In genomic region chr5:65653786-65654185, GRCm38 (mm10) we compare ENCODE assay signal across 22 mouse cellular contexts. TPM values are rescaled to one million over a fixed set of nuclear protein-coding genes. Genes with fewer than 3 reads are reported as not detected.
DNase-seq lines count a peak whose midpoint lies in the region; ATAC-seq lines count a peak whose summit lies in the region.
"Had no signal": no experiment of that assay in that cellular context is flagged by ENCODE, and none has a peak within 500 bp of the region (broad histone marks: within the 10 kb centered on the region; RNA-seq: fewer than 3 reads in every experiment).

No protein-coding gene starts in this region.

- peak; percentile 16 for DNase-seq in CD4-positive, CD25-positive, alpha-beta regulatory T cell, adult 2 months (ENCODE audit: low read depth, low spot score)
- DNase-seq in thymus, postnatal 14 days, result peak; percentile 16
- DNase-seq in thymus, postnatal 10 days (ENCODE audit: low spot score in 2 of 2), result no peak
- peak; percentile 62 for DNase-seq in naive thymus-derived CD4-positive, alpha-beta T cell, adult 2 months (ENCODE audit: low read depth)
- no peak for DNase-seq in forebrain, embryonic 11.5 days (ENCODE audit: low spot score)
- no peak for DNase-seq in gastrocnemius, postnatal 36 days
- DNase-seq: adrenal gland, adult 8-10 months; adrenal gland, postnatal 36 days; B cell, adult 2 months; cerebellum, adult 18-20 months; cerebellum, adult 9-10 months; cerebellum, postnatal 14 days; gastrocnemius, postnatal 10 days; heart, adult 11 months had no signal

- H3K4me1 ChIP-seq in forebrain, embryonic 16.5 days (replicated peaks; ENCODE audit: control insufficient read depth, insufficient read depth, low read length), result no peaks in the 10 kb centered on the region
- H3K4me1 ChIP-seq in forebrain, embryonic 11.5 days (replicated peaks; ENCODE audit: control insufficient read depth, insufficient read depth, low read length), result no peaks in the 10 kb centered on the region
- H3K4me1 ChIP-seq: forebrain, embryonic 10.5 days; hindbrain, embryonic 12.5 days; hindbrain, embryonic 15.5 days had no signal

- H3K9me3 ChIP-seq in forebrain, embryonic 16.5 days (ENCODE audit: control insufficient read depth, low read length), result no peaks in the 10 kb centered on the region
- no peaks in the 10 kb centered on the region for H3K9me3 ChIP-seq in forebrain, embryonic 11.5 days (ENCODE audit: control insufficient read depth, low read length)
- H3K9me3 ChIP-seq: forebrain, embryonic 10.5 days; hindbrain, embryonic 12.5 days; hindbrain, embryonic 15.5 days had no signal

- H3K27me3 ChIP-seq in forebrain, embryonic 16.5 days (replicated peaks; ENCODE audit: control insufficient read depth, insufficient read depth, low read length), result no peaks in the 10 kb centered on the region
- no peaks in the 10 kb centered on the region for H3K27me3 ChIP-seq in forebrain, embryonic 11.5 days (ENCODE audit: control insufficient read depth, insufficient read depth, low read length)
- H3K27me3 ChIP-seq: hindbrain, embryonic 12.5 days; hindbrain, embryonic 15.5 days had no signal

- H3K36me3 ChIP-seq in forebrain, embryonic 16.5 days (ENCODE audit: control insufficient read depth, insufficient read depth), result peaks cover 21% of the 10 kb centered on the region
- peaks cover 2% of the 10 kb centered on the region; the same call in 1 of the 2 replicates for H3K36me3 ChIP-seq in forebrain, embryonic 11.5 days (ENCODE audit: control insufficient read depth, insufficient read depth, low read length)

- WGBS in forebrain, embryonic 16.5 days, result 98% methylated on average over 5 of the region's 5 CpGs
- WGBS in forebrain, embryonic 11.5 days, result 94% methylated on average over 5 of the region's 5 CpGs

- intact Hi-C loops in gastrocnemius, postnatal 36 days (cut with DNase I), result loop anchor here (5.0 kb wide), 1 partner anchor 44 kb away; the partner anchor contains the start of gene Pds5a

- no peak for ATAC-seq in CD4-positive, CD25-positive, alpha-beta regulatory T cell, adult 4 months
- no peak for ATAC-seq in forebrain, embryonic 16.5 days
- no peak for ATAC-seq in forebrain, embryonic 11.5 days (replicated peaks; ENCODE audit: low FRiP score)
- ATAC-seq: activated CD4-positive, CD25-positive, alpha-beta regulatory T cell, adult 4 months; forebrain, embryonic 14.5 days had no signal

- H3K4me2 ChIP-seq in forebrain, embryonic 16.5 days (ENCODE audit: low read length), result no peak overlapping the region
- H3K4me2 ChIP-seq in forebrain, embryonic 11.5 days (ENCODE audit: low read depth, low read length, severe bottlenecking), result no peak overlapping the region
- H3K4me2 ChIP-seq: heart, embryonic 11.5 days; hindbrain, embryonic 12.5 days; hindbrain, embryonic 15.5 days had no signal

- no peak overlapping the region for H3K27ac ChIP-seq in forebrain, embryonic 16.5 days (ENCODE audit: low read length)
- no peak overlapping the region for H3K27ac ChIP-seq in forebrain, embryonic 11.5 days (ENCODE audit: low read depth, low read length)
- H3K27ac ChIP-seq: forebrain, embryonic 10.5 days; hindbrain, embryonic 12.5 days; hindbrain, embryonic 15.5 days had no signal

- H3K4me3 ChIP-seq in forebrain, embryonic 16.5 days (replicated peaks; ENCODE audit: low read length), result no peak overlapping the region
- no peak overlapping the region for H3K4me3 ChIP-seq in forebrain, embryonic 11.5 days (ENCODE audit: low read depth, low read length)
- H3K4me3 ChIP-seq: forebrain, embryonic 10.5 days; hindbrain, embryonic 12.5 days; hindbrain, embryonic 15.5 days had no signal

- H3K9ac ChIP-seq in forebrain, embryonic 16.5 days (replicated peaks; ENCODE audit: low read depth, low read length), result no peak overlapping the region
- H3K9ac ChIP-seq in forebrain, embryonic 11.5 days (ENCODE audit: low read length), result no peak overlapping the region
- H3K9ac ChIP-seq: hindbrain, embryonic 12.5 days; hindbrain, embryonic 15.5 days had no signal

RNA-seq across cellular contexts. Expression of gene Pds5a, which starts 44.3 kb away (rescaled TPM):
- polyA plus RNA-seq in CD4-positive, CD25-positive, alpha-beta regulatory T cell, adult 4 months (2017; shearing (Covaris generic)), result 100 to 1,000 TPM in 1 of 2 experiments, 10 to 100 TPM in 1; 85.0 to 102 TPM
- polyA plus RNA-seq in forebrain, embryonic 16.5 days (2015; fragmentation: Nextera tagmentation; extraction: Ambion mirVana), result 62.8 and 64.0 TPM in 2 replicates
- 133 and 153 TPM in 2 replicates for polyA plus RNA-seq in forebrain, embryonic 11.5 days (2014; fragmentation: Nextera tagmentation; extraction: Ambion mirVana)
- total RNA-seq in gastrocnemius, postnatal 36 days (2021), result 10 to 100 TPM; 37.5 to 43.4 TPM

Comparison
In these comparisons a context has a peak if more than half of its experiments do, and no peak if none do; other contexts are left out.
1. DNase-seq: peak in CD4-positive, CD25-positive, alpha-beta regulatory T cell, adult 2 months (single experiment), thymus, postnatal 14 days (single experiment) and naive thymus-derived CD4-positive, alpha-beta T cell, adult 2 months (single experiment); none in thymus, postnatal 10 days (0 of 2), forebrain, embryonic 11.5 days (single experiment) and gastrocnemius, postnatal 36 days (0 of 2).